Mouse (Mus musculus): ENCODE data around the gene Cdh4. TPM values are rescaled to one million over a fixed set of nuclear protein-coding genes. Genes with fewer than 3 reads are reported as not detected.

Cdh4 gene
- total RNA-seq, 1 experiment, result 1.9 TPM

DNA sequence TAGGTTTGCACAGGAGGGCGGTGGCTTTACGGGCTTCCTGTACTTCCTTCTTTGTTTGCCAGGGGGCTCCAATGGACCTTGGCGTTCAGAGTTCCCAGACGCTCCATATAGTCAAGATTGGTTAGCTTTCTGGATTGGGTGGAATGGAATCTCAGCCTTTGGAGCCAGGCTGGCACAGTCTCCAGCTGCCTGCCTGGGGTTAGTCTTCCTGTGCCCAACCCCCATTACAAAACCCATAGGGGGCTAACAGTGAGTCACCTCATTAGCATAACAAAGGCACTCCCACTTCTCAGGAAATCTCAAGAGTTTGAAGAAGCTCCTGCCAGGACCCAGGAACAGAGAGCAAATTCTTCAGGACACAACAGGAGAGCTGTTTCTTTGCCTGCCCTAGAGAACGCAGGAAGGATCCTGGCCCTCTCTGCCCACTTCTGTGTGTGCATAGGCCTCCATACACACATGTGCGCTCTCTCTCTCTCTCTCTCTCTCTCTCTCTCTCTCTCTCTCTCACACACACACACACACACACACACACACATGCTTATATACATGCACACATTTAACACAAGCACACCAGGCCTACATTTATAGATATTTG, 129.0 kb downstream of the Cdh4 start:
- H3K9me3 ChIP-seq (ENCODE audit: control insufficient read depth, insufficient read depth, low read depth, low read length), result no peaks in the 10 kb centered on the region
- no peaks in the 10 kb centered on the region for H3K36me3 ChIP-seq (ENCODE audit: control insufficient read depth, insufficient read depth, low read length, poor library complexity, severe bottlenecking)
- no peak overlapping the region for H3K4me3 ChIP-seq (ENCODE audit: insufficient read depth in 1 of 2, low read depth in 1 of 2, low read length in 2 of 2, poor library complexity in 1 of 2, severe bottlenecking in 1 of 2)
- H3K27ac ChIP-seq (ENCODE audit: insufficient read depth, low read depth, low read length, poor library complexity, severe bottlenecking), result peak overlapping the region; percentile 74
- in situ Hi-C loops (cut with MboI; ENCODE audit: low sequenced_read_pairs in 2 of 2, unreplicated experiment in 2 of 2), result no loop called here
- peak; percentile 76 for DNase-seq (ENCODE audit: low read depth, low spot score)
- TF ChIP-seq MAFK (IDR thresholded peaks at IDR 0.05; ENCODE audit: insufficient read depth, low read depth, low read length) (no peak), CHD2 (IDR thresholded peaks at IDR 0.05; ENCODE audit: low read depth, low read length) (peak; percentile 70), ZC3H11A (IDR thresholded peaks at IDR 0.05; ENCODE audit: borderline replicate concordance, low read depth, low read length) (peak; percentile 12; the same call in 1 of the 2 replicates), ZNF384 (IDR thresholded peaks at IDR 0.05; ENCODE audit: low read depth, low read length) (no peak), HCFC1 (IDR thresholded peaks at IDR 0.05; ENCODE audit: borderline replicate concordance, insufficient read depth, low read length) (no peak)
- peaks cover 10 to 42% of the 10 kb centered on the region in 2 experiments for H3K4me1 ChIP-seq (ENCODE audit: control insufficient read depth in 2 of 2, insufficient read depth in 2 of 2, low read length in 2 of 2, poor library complexity in 1 of 2)
- no peak overlapping the region for H3K9ac ChIP-seq (ENCODE audit: insufficient read depth, low read depth, low read length, poor library complexity, severe bottlenecking)

DNA sequence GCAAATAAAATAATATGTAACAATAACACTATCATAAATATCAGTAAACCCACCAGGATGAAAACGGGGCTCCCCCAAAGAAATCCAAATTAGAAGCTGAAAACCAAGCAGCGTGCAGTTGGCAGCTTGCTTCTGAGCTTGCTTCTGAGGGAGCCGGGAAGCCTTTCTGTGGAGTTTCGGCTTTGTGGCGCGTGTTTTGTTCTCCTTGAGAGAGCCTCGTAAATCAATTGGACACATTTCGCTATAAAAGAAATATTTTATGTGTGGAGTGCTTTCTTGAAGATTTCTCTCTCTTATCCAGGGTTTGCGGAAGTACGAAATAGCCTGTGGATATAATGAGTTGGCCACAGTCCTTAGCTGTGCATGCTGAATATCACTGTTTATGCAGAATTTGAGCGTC, 131.1 kb downstream of the Cdh4 start:
- Histone ChIP-seq H3K36me3 (ENCODE audit: control insufficient read depth, insufficient read depth, low read length, poor library complexity, severe bottlenecking) (no peaks in the 10 kb centered on the region), H3K4me1 (ENCODE audit: control insufficient read depth in 2 of 2, insufficient read depth in 2 of 2, low read length in 2 of 2, poor library complexity in 1 of 2) (peaks cover 10 to 42% of the 10 kb centered on the region in 2 experiments), H3K9me3 (ENCODE audit: control insufficient read depth, insufficient read depth, low read depth, low read length) (no peaks in the 10 kb centered on the region), H3K9ac (ENCODE audit: insufficient read depth, low read depth, low read length, poor library complexity, severe bottlenecking) (no peak overlapping the region), H3K27ac (ENCODE audit: insufficient read depth, low read depth, low read length, poor library complexity, severe bottlenecking) (no peak overlapping the region), H3K4me3 (ENCODE audit: insufficient read depth in 1 of 2, low read depth in 1 of 2, low read length in 2 of 2, poor library complexity in 1 of 2, severe bottlenecking in 1 of 2) (no peak overlapping the region)
- in situ Hi-C loops (cut with MboI; ENCODE audit: low sequenced_read_pairs in 2 of 2, unreplicated experiment in 2 of 2), result no loop called here
- DNase-seq (ENCODE audit: low read depth, low spot score), result no peak
- TF ChIP-seq ZC3H11A (IDR thresholded peaks at IDR 0.05; ENCODE audit: borderline replicate concordance, low read depth, low read length), result no peak
- no peak for TF ChIP-seq HCFC1 (IDR thresholded peaks at IDR 0.05; ENCODE audit: borderline replicate concordance, insufficient read depth, low read length)

DNA sequence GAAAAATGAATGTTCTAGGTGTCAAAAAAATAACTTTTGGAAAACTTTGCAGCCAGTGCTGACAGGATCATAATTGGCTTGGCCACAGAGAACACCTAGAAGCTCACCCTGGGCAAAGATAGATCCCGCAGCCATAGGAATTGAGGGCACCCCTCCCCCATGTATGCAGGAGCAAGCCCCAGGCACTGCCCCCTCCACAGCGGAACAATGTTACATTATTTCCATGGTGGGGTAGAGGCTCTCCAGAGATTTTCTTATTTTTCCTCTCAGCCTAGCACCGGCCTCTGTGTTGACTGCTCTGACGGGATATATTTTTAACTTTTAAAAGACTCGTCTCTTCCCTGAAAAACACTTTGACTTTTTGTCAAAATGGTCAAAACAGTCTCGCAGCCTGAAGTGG, 131.6 kb downstream of the Cdh4 start:
- in situ Hi-C loops (cut with MboI; ENCODE audit: low sequenced_read_pairs in 2 of 2, unreplicated experiment in 2 of 2), result no loop called here
- no peak for DNase-seq (ENCODE audit: low read depth, low spot score)
- Histone ChIP-seq H3K27ac (ENCODE audit: insufficient read depth, low read depth, low read length, poor library complexity, severe bottlenecking) (no peak overlapping the region), H3K9me3 (ENCODE audit: control insufficient read depth, insufficient read depth, low read depth, low read length) (no peaks in the 10 kb centered on the region), H3K9ac (ENCODE audit: insufficient read depth, low read depth, low read length, poor library complexity, severe bottlenecking) (no peak overlapping the region), H3K4me3 (ENCODE audit: insufficient read depth in 1 of 2, low read depth in 1 of 2, low read length in 2 of 2, poor library complexity in 1 of 2, severe bottlenecking in 1 of 2) (no peak overlapping the region), H3K4me1 (ENCODE audit: control insufficient read depth in 2 of 2, insufficient read depth in 2 of 2, low read length in 2 of 2, poor library complexity in 1 of 2) (peaks cover 10 to 46% of the 10 kb centered on the region in 2 experiments), H3K36me3 (ENCODE audit: control insufficient read depth, insufficient read depth, low read length, poor library complexity, severe bottlenecking) (no peaks in the 10 kb centered on the region)
- TF ChIP-seq CHD2 (IDR thresholded peaks at IDR 0.05; ENCODE audit: low read depth, low read length), result no peak
- no peak for TF ChIP-seq ZC3H11A (IDR thresholded peaks at IDR 0.05; ENCODE audit: borderline replicate concordance, low read depth, low read length)
- no peak for TF ChIP-seq ZNF384 (IDR thresholded peaks at IDR 0.05; ENCODE audit: low read depth, low read length)
- no peak for TF ChIP-seq HCFC1 (IDR thresholded peaks at IDR 0.05; ENCODE audit: borderline replicate concordance, insufficient read depth, low read length)
- TF ChIP-seq MAFK (IDR thresholded peaks at IDR 0.05; ENCODE audit: insufficient read depth, low read depth, low read length), result no peak

DNA sequence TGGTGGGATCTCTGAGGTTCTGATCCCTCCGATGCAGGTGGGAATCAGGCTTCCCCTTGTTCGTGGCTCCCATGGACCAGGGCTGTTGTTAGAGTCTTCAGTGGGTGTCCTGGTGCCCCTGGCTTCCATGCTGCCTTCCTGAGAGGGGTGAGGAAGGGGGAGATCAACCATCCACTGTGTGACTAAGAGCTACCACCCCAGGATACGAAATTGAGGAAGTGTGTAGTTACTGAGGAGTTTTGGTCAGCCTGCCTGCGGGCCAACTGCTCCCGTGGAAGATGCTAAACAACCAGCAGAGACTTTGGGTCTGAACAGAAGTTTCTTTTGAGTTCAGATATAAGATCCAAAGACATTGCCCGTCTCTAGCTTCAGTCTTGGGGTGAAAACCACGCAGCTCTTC, 133.4 kb downstream of the Cdh4 start:
- TF ChIP-seq HCFC1 (IDR thresholded peaks at IDR 0.05; ENCODE audit: borderline replicate concordance, insufficient read depth, low read length) (no peak), MAFK (IDR thresholded peaks at IDR 0.05; ENCODE audit: insufficient read depth, low read depth, low read length) (no peak), CHD2 (IDR thresholded peaks at IDR 0.05; ENCODE audit: low read depth, low read length) (no peak), ZNF384 (IDR thresholded peaks at IDR 0.05; ENCODE audit: low read depth, low read length) (no peak), ZC3H11A (IDR thresholded peaks at IDR 0.05; ENCODE audit: borderline replicate concordance, low read depth, low read length) (no peak)
- no peaks in the 10 kb centered on the region for H3K36me3 ChIP-seq (ENCODE audit: control insufficient read depth, insufficient read depth, low read length, poor library complexity, severe bottlenecking)
- DNase-seq (ENCODE audit: low read depth, low spot score), result no peak
- no peak overlapping the region for H3K9ac ChIP-seq (ENCODE audit: insufficient read depth, low read depth, low read length, poor library complexity, severe bottlenecking)
- H3K4me3 ChIP-seq (ENCODE audit: insufficient read depth in 1 of 2, low read depth in 1 of 2, low read length in 2 of 2, poor library complexity in 1 of 2, severe bottlenecking in 1 of 2), result no peak overlapping the region
- no peak overlapping the region for H3K27ac ChIP-seq (ENCODE audit: insufficient read depth, low read depth, low read length, poor library complexity, severe bottlenecking)
- peaks cover 8 to 42% of the 10 kb centered on the region in 2 experiments for H3K4me1 ChIP-seq (ENCODE audit: control insufficient read depth in 2 of 2, insufficient read depth in 2 of 2, low read length in 2 of 2, poor library complexity in 1 of 2)
- in situ Hi-C loops (cut with MboI; ENCODE audit: low sequenced_read_pairs in 2 of 2, unreplicated experiment in 2 of 2), result no loop called here
- H3K9me3 ChIP-seq (ENCODE audit: control insufficient read depth, insufficient read depth, low read depth, low read length), result no peaks in the 10 kb centered on the region

DNA sequence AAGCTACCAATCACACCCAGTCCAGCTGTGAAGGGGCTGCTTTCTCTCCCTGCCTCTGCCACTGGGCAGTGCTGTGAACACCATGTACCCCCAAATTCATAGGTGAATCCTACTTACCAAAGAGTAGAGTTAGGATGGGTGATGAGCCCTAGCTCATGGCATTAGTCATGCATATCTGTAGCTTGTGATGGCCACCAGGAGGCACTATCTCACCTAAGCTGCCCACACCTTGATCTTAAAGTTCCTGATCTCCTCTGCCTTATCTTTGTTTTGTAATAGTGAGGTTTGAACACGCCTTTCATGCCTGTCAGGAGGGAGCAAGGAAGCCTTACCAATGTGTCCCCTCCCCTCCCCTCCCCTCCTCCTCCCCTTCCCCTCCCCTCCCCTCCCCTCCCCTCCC, 134.0 kb downstream of the Cdh4 start:
- TF ChIP-seq ZC3H11A (IDR thresholded peaks at IDR 0.05; ENCODE audit: borderline replicate concordance, low read depth, low read length), result no peak
- TF ChIP-seq MAFK (IDR thresholded peaks at IDR 0.05; ENCODE audit: insufficient read depth, low read depth, low read length), result no peak
- no peak for TF ChIP-seq HCFC1 (IDR thresholded peaks at IDR 0.05; ENCODE audit: borderline replicate concordance, insufficient read depth, low read length)
- TF ChIP-seq ZNF384 (IDR thresholded peaks at IDR 0.05; ENCODE audit: low read depth, low read length), result no peak
- no peak for TF ChIP-seq CHD2 (IDR thresholded peaks at IDR 0.05; ENCODE audit: low read depth, low read length)
- H3K4me1 ChIP-seq (ENCODE audit: control insufficient read depth in 2 of 2, insufficient read depth in 2 of 2, low read length in 2 of 2, poor library complexity in 1 of 2), result peaks cover 6 to 43% of the 10 kb centered on the region in 2 experiments
- H3K4me3 ChIP-seq (ENCODE audit: insufficient read depth in 1 of 2, low read depth in 1 of 2, low read length in 2 of 2, poor library complexity in 1 of 2, severe bottlenecking in 1 of 2), result no peak overlapping the region
- H3K36me3 ChIP-seq (ENCODE audit: control insufficient read depth, insufficient read depth, low read length, poor library complexity, severe bottlenecking), result no peaks in the 10 kb centered on the region
- no peak overlapping the region for H3K27ac ChIP-seq (ENCODE audit: insufficient read depth, low read depth, low read length, poor library complexity, severe bottlenecking)
- H3K9me3 ChIP-seq (ENCODE audit: control insufficient read depth, insufficient read depth, low read depth, low read length), result no peaks in the 10 kb centered on the region
- no peak for DNase-seq (ENCODE audit: low read depth, low spot score)
- in situ Hi-C loops (cut with MboI; ENCODE audit: low sequenced_read_pairs in 2 of 2, unreplicated experiment in 2 of 2), result no loop called here
- H3K9ac ChIP-seq (ENCODE audit: insufficient read depth, low read depth, low read length, poor library complexity, severe bottlenecking), result no peak overlapping the region
